In genomic region chr16:13194882-13195281, GRCm38 (mm10) we compare ENCODE assay signal across 18 mouse cellular contexts.
DNase-seq lines count a peak whose midpoint lies in the region; ATAC-seq and TF ChIP-seq lines count a peak whose summit lies in the region.
"Had no signal": no experiment of that assay in that cellular context is flagged by ENCODE, and none has a peak within 500 bp of the region (broad histone marks: within the 10 kb centered on the region; RNA-seq: fewer than 3 reads in every experiment).

No protein-coding gene starts in this region.

- no peaks in the 10 kb centered on the region for H3K27me3 ChIP-seq in forebrain, postnatal 0 days (ENCODE audit: insufficient read depth, low read length)
- H3K27me3 ChIP-seq in forebrain, embryonic 16.5 days (replicated peaks; ENCODE audit: control insufficient read depth, insufficient read depth, low read length), result no peaks in the 10 kb centered on the region
- no peaks in the 10 kb centered on the region for H3K27me3 ChIP-seq in kidney, embryonic 16.5 days (ENCODE audit: insufficient read depth, low read length)
- H3K27me3 ChIP-seq: heart, embryonic 12.5 days; midbrain, embryonic 15.5 days had no signal

- H3K4me2 ChIP-seq in forebrain, postnatal 0 days (ENCODE audit: low read depth), result no peak overlapping the region
- no peak overlapping the region for H3K4me2 ChIP-seq in forebrain, embryonic 16.5 days (ENCODE audit: low read length)
- H3K4me2 ChIP-seq in kidney, embryonic 16.5 days (replicated peaks; ENCODE audit: low read depth, low read length), result no peak overlapping the region
- H3K4me2 ChIP-seq: embryonic facial prominence, embryonic 13.5 days; heart, embryonic 12.5 days; lung, embryonic 14.5 days; midbrain, embryonic 15.5 days had no signal

- 0 out of 2 replicates have a peak overlapping the region, but pooled peaks have one; percentile 41 for H3K27ac ChIP-seq in forebrain, postnatal 0 days (ENCODE audit: low read depth, low read length)
- no peak overlapping the region for H3K27ac ChIP-seq in forebrain, embryonic 16.5 days (ENCODE audit: low read length)
- H3K27ac ChIP-seq in olfactory bulb, adult 2 months (ENCODE audit: insufficient read depth, low read depth, low read length), result peak overlapping the region; percentile 99
- no peak overlapping the region for H3K27ac ChIP-seq in kidney, embryonic 16.5 days (ENCODE audit: low read length)
- H3K27ac ChIP-seq: embryonic facial prominence, embryonic 13.5 days; forebrain, embryonic 10.5 days; midbrain, embryonic 15.5 days had no signal

- ATAC-seq in forebrain, postnatal 0 days, result no peak
- ATAC-seq in forebrain, embryonic 16.5 days, result no peak
- no peak for ATAC-seq in kidney, embryonic 16.5 days (ENCODE audit: low FRiP score, low TSS enrichment)
- ATAC-seq in erythroblast, adult 5-6 weeks (replicated peaks; ENCODE audit: low FRiP score, poor library complexity, severe bottlenecking), result no peak
- ATAC-seq: midbrain, embryonic 15.5 days had no signal

- DNase-seq in forebrain, postnatal 0 days, result no peak
- peak; percentile 94 for DNase-seq in brain, adult 2 months (ENCODE audit: low read depth, low spot score)
- peak; percentile 22 to 51 for DNase-seq in layer of hippocampus, postnatal 14 days (ENCODE audit: low spot score in 2 of 2)
- no peak for DNase-seq in T-cell, adult 2 months (ENCODE audit: low spot score)
- DNase-seq: cerebellum, adult 2 months; gastrocnemius, postnatal 10 days; heart, postnatal 4 days; kidney, adult 8-10 months; lung, embryonic 14.5 days; thymus, postnatal 14 days had no signal

- H3K36me3 ChIP-seq in forebrain, postnatal 0 days (ENCODE audit: insufficient read depth), result no peaks in the 10 kb centered on the region
- no peaks in the 10 kb centered on the region for H3K36me3 ChIP-seq in forebrain, embryonic 16.5 days (ENCODE audit: control insufficient read depth, insufficient read depth)
- no peaks in the 10 kb centered on the region for H3K36me3 ChIP-seq in kidney, embryonic 16.5 days (ENCODE audit: insufficient read depth, low read length)
- H3K36me3 ChIP-seq: embryonic facial prominence, embryonic 13.5 days; forebrain, embryonic 10.5 days; heart, embryonic 12.5 days; midbrain, embryonic 15.5 days had no signal

- H3K4me3 ChIP-seq in forebrain, postnatal 0 days (ENCODE audit: low read depth, low read length), result no peak overlapping the region
- H3K4me3 ChIP-seq in forebrain, embryonic 16.5 days (replicated peaks; ENCODE audit: low read length), result no peak overlapping the region
- no peak overlapping the region for H3K4me3 ChIP-seq in olfactory bulb, adult 2 months (ENCODE audit: insufficient read depth, low read depth, low read length)
- H3K4me3 ChIP-seq in kidney, embryonic 16.5 days (ENCODE audit: low read length), result no peak overlapping the region
- H3K4me3 ChIP-seq: embryonic facial prominence, embryonic 13.5 days; forebrain, embryonic 10.5 days; heart, embryonic 12.5 days; midbrain, embryonic 15.5 days had no signal

- H3K4me1 ChIP-seq in forebrain, postnatal 0 days (ENCODE audit: insufficient read depth), result peaks cover 20% of the 10 kb centered on the region
- peaks cover 9% of the 10 kb centered on the region for H3K4me1 ChIP-seq in forebrain, embryonic 16.5 days (replicated peaks; ENCODE audit: control insufficient read depth, insufficient read depth, low read length)
- peaks cover 38% of the 10 kb centered on the region for H3K4me1 ChIP-seq in olfactory bulb, adult 2 months (ENCODE audit: control insufficient read depth, insufficient read depth, low read length)
- peaks cover 15% of the 10 kb centered on the region for H3K4me1 ChIP-seq in kidney, embryonic 16.5 days (ENCODE audit: insufficient read depth, low read length)

- H3K9me3 ChIP-seq in forebrain, postnatal 0 days (ENCODE audit: low read length), result no peaks in the 10 kb centered on the region
- H3K9me3 ChIP-seq in forebrain, embryonic 16.5 days (ENCODE audit: control insufficient read depth, low read length), result no peaks in the 10 kb centered on the region
- no peaks in the 10 kb centered on the region for H3K9me3 ChIP-seq in kidney, embryonic 16.5 days (ENCODE audit: low read length)
- H3K9me3 ChIP-seq: embryonic facial prominence, embryonic 13.5 days; forebrain, embryonic 10.5 days; heart, embryonic 12.5 days; midbrain, embryonic 15.5 days had no signal

- 72% methylated on average over 5 of the region's 5 CpGs for WGBS in forebrain, postnatal 0 days
- 84% methylated on average over 5 of the region's 5 CpGs for WGBS in forebrain, embryonic 16.5 days
- 37% methylated on average over 5 of the region's 5 CpGs for WGBS in olfactory bulb, adult 2 months
- WGBS in kidney, embryonic 16.5 days, result 93% methylated on average over 5 of the region's 5 CpGs

- no peak overlapping the region for H3K9ac ChIP-seq in forebrain, postnatal 0 days
- no peak overlapping the region for H3K9ac ChIP-seq in forebrain, embryonic 16.5 days (replicated peaks; ENCODE audit: low read depth, low read length)
- H3K9ac ChIP-seq in kidney, embryonic 16.5 days (replicated peaks; ENCODE audit: low read length), result no peak overlapping the region
- H3K9ac ChIP-seq: embryonic facial prominence, embryonic 13.5 days; heart, embryonic 12.5 days; lung, embryonic 14.5 days; midbrain, embryonic 15.5 days had no signal

- TF ChIP-seq CTCF in forebrain, postnatal 0 days (IDR thresholded peaks at IDR 0.05; ENCODE audit: low read depth), result no peak
- TF ChIP-seq CTCF in olfactory bulb, adult 2 months (IDR thresholded peaks at IDR 0.05; ENCODE audit: insufficient read depth, low read depth, low read length), result no peak

- TF ChIP-seq POLR2A in olfactory bulb, adult 2 months (IDR thresholded peaks at IDR 0.05; ENCODE audit: insufficient read depth, low read depth, low read length), result no peak

Comparison
In these comparisons a context has a peak if more than half of its experiments do, and no peak if none do; other contexts are left out.
1. H3K27ac ChIP-seq: peak in forebrain, postnatal 0 days (single experiment) and olfactory bulb, adult 2 months (single experiment); none in forebrain, embryonic 16.5 days (single experiment) and kidney, embryonic 16.5 days (single experiment).
2. DNase-seq: peak in brain, adult 2 months (single experiment) and layer of hippocampus, postnatal 14 days (2 of 2); none in forebrain, postnatal 0 days (single experiment) and T-cell, adult 2 months (single experiment).